In the genomic region with DNA sequence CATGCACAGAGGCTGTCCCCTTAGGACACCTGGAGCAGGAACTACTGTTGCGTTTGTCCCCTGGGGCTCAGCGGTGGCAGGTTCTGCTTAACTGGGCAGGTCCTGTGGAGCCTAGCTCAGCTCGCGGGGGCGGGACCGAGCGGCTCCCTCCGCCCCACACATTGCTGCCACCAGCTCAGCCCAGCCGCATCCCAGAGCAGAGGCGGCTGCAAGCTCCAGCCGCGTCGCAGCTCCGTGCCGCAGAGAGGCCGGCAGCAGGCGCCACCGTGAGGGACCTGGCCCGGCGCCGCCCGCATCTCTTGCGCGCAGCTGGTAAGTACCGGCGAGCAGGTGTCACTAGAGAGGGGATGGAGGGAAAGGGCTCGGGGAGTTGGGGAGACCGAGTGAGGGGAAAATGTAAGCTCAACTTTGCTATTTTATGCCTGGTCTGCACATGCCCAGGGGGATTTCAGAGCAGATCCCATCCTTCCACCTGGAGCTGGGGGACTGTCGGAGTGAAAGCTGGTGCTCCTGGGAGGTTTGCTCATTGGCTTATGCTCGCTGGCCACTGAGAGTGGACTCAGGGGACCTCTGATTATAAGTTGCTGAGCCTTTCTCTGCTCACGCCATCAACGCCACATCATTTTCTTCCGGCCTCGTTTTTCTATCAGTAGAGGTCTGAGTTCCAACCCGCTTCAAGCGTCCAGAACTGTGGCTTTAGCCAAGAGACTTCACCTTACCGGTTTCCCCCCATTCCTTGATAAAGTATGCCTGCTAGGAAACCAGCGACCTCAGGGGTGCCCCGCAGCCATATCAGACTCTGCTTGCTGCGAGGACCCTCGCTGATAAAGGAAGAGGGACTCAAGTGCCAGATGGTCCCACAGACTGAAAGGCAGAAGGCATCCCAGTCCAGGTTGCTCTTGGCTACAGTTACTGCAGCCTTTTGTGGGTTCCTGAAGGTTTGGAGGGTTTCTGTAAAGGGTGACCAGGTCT, we compare ENCODE assay signal across 8 mouse cellular contexts. TPM values are rescaled to one million over a fixed set of nuclear protein-coding genes. Genes with fewer than 3 reads are reported as not detected.
A peak's percentile ranks its signal among the peaks of the same experiment; 100 is the strongest.
DNase-seq lines count a peak whose midpoint lies in the region; ATAC-seq and TF ChIP-seq lines count a peak whose summit lies in the region.

A gene (plus strand): TSS at position 86 of the 972 bp plus-strand sequence.

- peak within 1 kb of the TSS; percentile 31; the same call in 1 of the 2 replicates for H3K9ac ChIP-seq in kidney, embryonic 14.5 days (ENCODE audit: low read depth, low read length)
- H3K9ac ChIP-seq in limb, embryonic 12.5 days (replicated peaks), result no peak within 1 kb of the TSS
- H3K9ac ChIP-seq in midbrain, embryonic 11.5 days (ENCODE audit: low read length), result peak within 1 kb of the TSS; percentile 57

- ATAC-seq in kidney, embryonic 14.5 days (ENCODE audit: low FRiP score, low TSS enrichment), result peak; percentile 98
- peak; percentile 84 for ATAC-seq in limb, embryonic 12.5 days (ENCODE audit: insufficient number of reproducible peaks, insufficient read depth, low FRiP score, low TSS enrichment, low read depth)
- ATAC-seq in midbrain, embryonic 11.5 days (ENCODE audit: low FRiP score), result peak; percentile 95

- no peaks in the 10 kb centered on the region for H3K36me3 ChIP-seq in kidney, embryonic 14.5 days (ENCODE audit: control insufficient read depth, insufficient read depth, low read length)
- no peaks in the 10 kb centered on the region for H3K36me3 ChIP-seq in limb, embryonic 12.5 days
- H3K36me3 ChIP-seq in midbrain, embryonic 11.5 days (ENCODE audit: control insufficient read depth, insufficient read depth, low read length), result no peaks in the 10 kb centered on the region
- no peaks in the 10 kb centered on the region for H3K36me3 ChIP-seq in spleen, adult 2 months (ENCODE audit: control insufficient read depth, insufficient read depth, low read length)

- DNase-seq in embryo, embryonic 11.5 days (ENCODE audit: low read depth, low spot score), result peak; percentile 26
- DNase-seq in heart, adult 9 months (ENCODE audit: low spot score in 2 of 2), result peak; percentile 2 to 7
- peak; percentile 94 for DNase-seq in midbrain, embryonic 11.5 days (ENCODE audit: low spot score, missing footprints)
- DNase-seq in spleen, adult 2 months (ENCODE audit: low read depth in 1 of 2, low spot score in 2 of 2), result peak; percentile 80 to 89
- DNase-seq in adipocyte (ENCODE audit: low spot score), result no peak

- 3% methylated on average over 41 of the region's 41 CpGs for whole genome bisulfite sequencing in bone marrow, adult 2 months
- 3% methylated on average over 41 of the region's 41 CpGs for WGBS in kidney, embryonic 14.5 days
- WGBS in limb, embryonic 12.5 days, result 4% methylated on average over 41 of the region's 41 CpGs
- WGBS in midbrain, embryonic 11.5 days, result 3% methylated on average over 40 of the region's 41 CpGs
- WGBS in spleen, adult 2 months, result 5% methylated on average over 41 of the region's 41 CpGs

- TF ChIP-seq CTCF in bone marrow, adult 2 months (IDR thresholded peaks at IDR 0.05; ENCODE audit: control insufficient read depth, insufficient read depth, low read length), result no peak
- no peak for TF ChIP-seq CTCF in spleen, adult 2 months (IDR thresholded peaks at IDR 0.05; ENCODE audit: extremely low read depth, insufficient read depth, insufficient read length, insufficient replicate concordance)

- TF ChIP-seq POLR2A in bone marrow, adult 2 months (IDR thresholded peaks at IDR 0.05; ENCODE audit: borderline replicate concordance, control insufficient read depth, low read depth, low read length), result peak; percentile 51; the same call in 1 of the 2 replicates
- TF ChIP-seq POLR2A in spleen, adult 2 months (IDR thresholded peaks at IDR 0.05; ENCODE audit: low read depth, low read length), result peak; percentile 79

- H3K4me1 ChIP-seq in bone marrow, adult 2 months (ENCODE audit: control insufficient read depth, insufficient read depth, low read length), result no peaks in the 10 kb centered on the region
- 0 out of 2 replicates have a peak, but pooled peaks cover 3% of the 10 kb centered on the region for H3K4me1 ChIP-seq in kidney, embryonic 14.5 days (ENCODE audit: control insufficient read depth, insufficient read depth, low read length)
- peaks cover 9% of the 10 kb centered on the region; the same call in 1 of the 2 replicates for H3K4me1 ChIP-seq in limb, embryonic 12.5 days (replicated peaks)
- peaks cover 5% of the 10 kb centered on the region for H3K4me1 ChIP-seq in midbrain, embryonic 11.5 days (ENCODE audit: control insufficient read depth, insufficient read depth, low read length)
- H3K4me1 ChIP-seq in spleen, adult 2 months (ENCODE audit: control insufficient read depth, insufficient read depth, insufficient read length), result peaks cover 3% of the 10 kb centered on the region; the same call in 1 of the 2 replicates

- peak within 1 kb of the TSS; percentile 17; the same call in 1 of the 2 replicates for H3K27ac ChIP-seq in bone marrow, adult 2 months (ENCODE audit: control insufficient read depth, insufficient read depth, low read depth, low read length, poor library complexity)
- no peak within 1 kb of the TSS for H3K27ac ChIP-seq in kidney, embryonic 14.5 days (ENCODE audit: low read depth, low read length)
- no peak within 1 kb of the TSS for H3K27ac ChIP-seq in limb, embryonic 12.5 days
- no peak within 1 kb of the TSS for H3K27ac ChIP-seq in midbrain, embryonic 11.5 days (ENCODE audit: low read depth, low read length)
- peak within 1 kb of the TSS; percentile 25 for H3K27ac ChIP-seq in spleen, adult 2 months (ENCODE audit: insufficient read depth, low read length)

- H3K9me3 ChIP-seq in kidney, embryonic 14.5 days (ENCODE audit: control insufficient read depth, low read length), result peaks cover 4% of the 10 kb centered on the region
- H3K9me3 ChIP-seq in limb, embryonic 12.5 days, result peaks cover 6% of the 10 kb centered on the region; the same call in 1 of the 2 replicates
- peaks cover 4% of the 10 kb centered on the region; the same call in 1 of the 2 replicates for H3K9me3 ChIP-seq in midbrain, embryonic 11.5 days (ENCODE audit: control insufficient read depth, low read length)

- H3K4me3 ChIP-seq in bone marrow, adult 2 months (replicated peaks; ENCODE audit: control insufficient read depth, low read depth, low read length), result peak within 1 kb of the TSS; percentile 61
- H3K4me3 ChIP-seq in kidney, embryonic 14.5 days (ENCODE audit: low read length), result peak within 1 kb of the TSS; percentile 41
- H3K4me3 ChIP-seq in limb, embryonic 12.5 days (replicated peaks), result peak within 1 kb of the TSS; percentile 39
- H3K4me3 ChIP-seq in midbrain, embryonic 11.5 days (ENCODE audit: low read depth, low read length), result peak within 1 kb of the TSS; percentile 44
- H3K4me3 ChIP-seq in spleen, adult 2 months (ENCODE audit: extremely low read depth, insufficient read depth, insufficient read length), result peak within 1 kb of the TSS; percentile 66

- H3K4me2 ChIP-seq in kidney, embryonic 14.5 days (replicated peaks; ENCODE audit: low read depth, low read length), result peak within 1 kb of the TSS; percentile 84
- H3K4me2 ChIP-seq in limb, embryonic 12.5 days, result peak within 1 kb of the TSS; percentile 72
- H3K4me2 ChIP-seq in midbrain, embryonic 11.5 days, result peak within 1 kb of the TSS; percentile 85

- H3K27me3 ChIP-seq in kidney, embryonic 14.5 days (ENCODE audit: control insufficient read depth, insufficient read depth, low read length), result peaks cover 16% of the 10 kb centered on the region
- peaks cover 26% of the 10 kb centered on the region for H3K27me3 ChIP-seq in limb, embryonic 12.5 days
- H3K27me3 ChIP-seq in midbrain, embryonic 11.5 days (ENCODE audit: control insufficient read depth, insufficient read depth, low read length), result no peaks in the 10 kb centered on the region; the same call in 1 of the 2 replicates
- no peaks in the 10 kb centered on the region for H3K27me3 ChIP-seq in spleen, adult 2 months (ENCODE audit: control insufficient read depth, insufficient read depth, low read length)

RNA-seq across cellular contexts. Expression of the gene that starts here (rescaled TPM):
- polyA plus RNA-seq in bone marrow, adult 2 months (2011; ENCODE audit: insufficient read depth, insufficient read length, low replicate concordance, missing spikeins), result 3.4 and 8.7 TPM in 2 replicates
- polyA plus RNA-seq in kidney, embryonic 14.5 days (2014; fragmentation: Nextera tagmentation; extraction: Ambion mirVana), result 2.4 and 4.8 TPM in 2 replicates
- polyA plus RNA-seq in limb, embryonic 12.5 days (2016; fragmentation: Nextera tagmentation; extraction: Ambion mirVana), result 0.36 and 0.47 TPM in 2 replicates
- polyA plus RNA-seq in midbrain, embryonic 11.5 days (2014; fragmentation: Nextera tagmentation; extraction: Ambion mirVana), result 6.1 and 8.8 TPM in 2 replicates
- polyA plus RNA-seq in spleen, adult 2 months (2012; rRNA removed), result 6.5 and 6.6 TPM in 2 replicates

Comparison
In these comparisons a context has a peak if more than half of its experiments do, and no peak if none do; other contexts are left out.
1. Peak in ATAC-seq, H3K4me3 ChIP-seq and H3K4me2 ChIP-seq in limb, embryonic 12.5 days; RNA of the gene not detected or under 1 TPM.
2. H3K27ac ChIP-seq: peak in bone marrow, adult 2 months (single experiment) and spleen, adult 2 months (single experiment); none in kidney, embryonic 14.5 days (single experiment), limb, embryonic 12.5 days (single experiment) and midbrain, embryonic 11.5 days (single experiment).
3. Peak in every context shown above with its lines, with median percentiles within 50 percentile points of each other: H3K4me3 ChIP-seq, ATAC-seq and H3K4me2 ChIP-seq.